Mouse (Mus musculus) MEL (cell line): ENCODE measurements at regions not wholly inside any gene's neighbourhood (a gene's known extent, or its start where the extent isn't known, plus 50 kb on each side); places are given as distances from the start of the nearest gene placed in this dataset.

Experiments
- DNase-seq: peaks from one replicate; pipeline ENCODE4 v3.0.0; 2011; ENCODE audit warnings: low read depth, low spot score
- H3K27ac ChIP-seq: 2 replicates; pipeline ENCODE4 v1.5.1; 2012; ENCODE audit warnings: low read depth, mild to moderate bottlenecking, control low read depth, low read length, moderate library complexity; ENCODE audit not compliant: control insufficient read depth
- H3K27me3 ChIP-seq, 2 experiments: fragments of 150-350 bp in 1 of 2; sonication (generic) in 1 of 2; 2 replicates each; pipeline ENCODE4 v1.6.1; 2012; ENCODE audit warnings: low read length in 2 of 2, mild to moderate bottlenecking in 2 of 2, improper control_type of control experiment in 1 of 2, moderate library complexity in 1 of 2; ENCODE audit not compliant: insufficient read depth in 2 of 2, control insufficient read depth in 1 of 2
- H3K36me3 ChIP-seq, 2 experiments: 2 replicates each; pipeline ENCODE4 v1.6.1; 2012 to 2014; ENCODE audit warnings: low read length in 2 of 2, improper control_type of control experiment in 1 of 2, inconsistent platforms in 1 of 2, mild to moderate bottlenecking in 1 of 2; ENCODE audit not compliant: insufficient read depth in 2 of 2, control insufficient read depth in 1 of 2
- H3K4me1 ChIP-seq, 2 experiments: fragments of 150-350 bp in 1 of 2; sonication (generic) in 1 of 2; 2 replicates each; pipeline ENCODE4 v1.6.1; 2012; ENCODE audit warnings: low read length in 2 of 2, improper control_type of control experiment in 1 of 2, mild to moderate bottlenecking in 1 of 2; ENCODE audit not compliant: insufficient read depth in 2 of 2, control insufficient read depth in 1 of 2
- H3K4me3 ChIP-seq, 2 experiments: fragments of 150-350 bp in 1 of 2; sonication (generic) in 1 of 2; 2 replicates each; pipeline ENCODE4 v1.5.1; 2012; ENCODE audit warnings: low read depth in 2 of 2, low read length in 2 of 2, mild to moderate bottlenecking in 2 of 2, moderate library complexity in 2 of 2, control low read depth in 1 of 2, improper control_type of control experiment in 1 of 2; ENCODE audit not compliant: control insufficient read depth in 1 of 2, insufficient read depth in 1 of 2
- H3K79me2 ChIP-seq: 2 replicates; pipeline ENCODE4 v1.6.1; 2012; ENCODE audit warnings: mild to moderate bottlenecking, low read length, moderate library complexity; ENCODE audit not compliant: control insufficient read depth, poor library complexity, insufficient read depth
- H3K9ac ChIP-seq: 2 replicates; pipeline ENCODE4 v1.6.1; 2012; ENCODE audit warnings: low read depth, mild to moderate bottlenecking, control low read depth, low read length, moderate library complexity; ENCODE audit not compliant: control insufficient read depth, poor library complexity, severe bottlenecking
- H3K9me3 ChIP-seq: fragments of 150-350 bp; sonication (generic); replicated peaks from 2 replicates; pipeline ENCODE4 v1.6.1; 2012; ENCODE audit warnings: mild to moderate bottlenecking, low read length, improper control_type of control experiment, moderate library complexity; ENCODE audit not compliant: insufficient read depth
- CHD1 ChIP-seq: IDR thresholded peaks from 2 replicates; pipeline ENCODE4 v1.6.1; 2012; ENCODE audit warnings: low read depth, mild to moderate bottlenecking, inconsistent platforms, low read length, improper control_type of control experiment
- ETS1 ChIP-seq: IDR thresholded peaks from 2 replicates; pipeline ENCODE4 v1.6.1; 2012; ENCODE audit warnings: low read depth, mild to moderate bottlenecking, inconsistent platforms, low read length, improper control_type of control experiment, moderate library complexity
- GABPA ChIP-seq: IDR thresholded peaks from 2 replicates; pipeline ENCODE4 v1.6.1; 2012; ENCODE audit warnings: low read depth, mild to moderate bottlenecking, inconsistent platforms, low read length, improper control_type of control experiment, moderate library complexity
- GATA1 ChIP-seq: IDR thresholded peaks from 2 replicates; pipeline ENCODE4 v1.6.1; 2011; ENCODE audit warnings: low read depth, low read length, improper control_type of control experiment
- HCFC1 ChIP-seq: IDR thresholded peaks from 2 replicates; pipeline ENCODE4 v1.6.1; 2012; ENCODE audit warnings: low read depth, mild to moderate bottlenecking, inconsistent platforms, low read length, improper control_type of control experiment, moderate library complexity
- JUND ChIP-seq: IDR thresholded peaks from 2 replicates; pipeline ENCODE4 v1.6.1; 2011; ENCODE audit warnings: low read depth, mild to moderate bottlenecking, improper control_type of control experiment, low read length
- KAT2A ChIP-seq: conservative IDR thresholded peaks from 2 replicates; pipeline ENCODE4 v1.6.1; 2012; ENCODE audit warnings: low read depth, low read length, improper control_type of control experiment, inconsistent platforms
- MAFK ChIP-seq: IDR thresholded peaks from 2 replicates; pipeline ENCODE4 v1.6.1; 2011; ENCODE audit warnings: low read depth, mild to moderate bottlenecking, low read length, improper control_type of control experiment, borderline replicate concordance
- MEF2A ChIP-seq: IDR thresholded peaks from 2 replicates; pipeline ENCODE4 v1.6.1; 2014; ENCODE audit warnings: low read depth, mild to moderate bottlenecking, inconsistent platforms, low read length, improper control_type of control experiment; ENCODE audit not compliant: poor library complexity, insufficient replicate concordance, severe bottlenecking; ENCODE audit errors: extremely low read depth
- MXI1 ChIP-seq: IDR thresholded peaks from 2 replicates; pipeline ENCODE4 v1.6.1; 2011; ENCODE audit warnings: mild to moderate bottlenecking, low read depth, low read length, improper control_type of control experiment
- MYB ChIP-seq: IDR thresholded peaks from 2 replicates; pipeline ENCODE4 v1.6.1; 2011; ENCODE audit warnings: mild to moderate bottlenecking, low read depth, low read length, improper control_type of control experiment
- NELFE ChIP-seq: IDR thresholded peaks from 2 replicates; pipeline ENCODE4 v1.6.1; 2011; ENCODE audit warnings: low read depth, low read length, improper control_type of control experiment
- NRF1 ChIP-seq: IDR thresholded peaks from 2 replicates; pipeline ENCODE4 v1.6.1; 2014; ENCODE audit warnings: low read depth, mild to moderate bottlenecking, inconsistent platforms, low read length, improper control_type of control experiment, moderate library complexity; ENCODE audit not compliant: poor library complexity, insufficient read depth, severe bottlenecking
- POLR2AphosphoS2 ChIP-seq: IDR thresholded peaks from 2 replicates; pipeline ENCODE4 v1.6.1; 2011; ENCODE audit warnings: low read length, improper control_type of control experiment
- RCOR1 ChIP-seq: IDR thresholded peaks from 2 replicates; pipeline ENCODE4 v1.6.1; 2012; ENCODE audit warnings: low read depth, mild to moderate bottlenecking, inconsistent platforms, low read length, improper control_type of control experiment
- SIN3A ChIP-seq: IDR thresholded peaks from 2 replicates; pipeline ENCODE4 v1.6.1; 2012; ENCODE audit warnings: low read length, improper control_type of control experiment, inconsistent platforms
- TAL1 ChIP-seq: IDR thresholded peaks from 2 replicates; pipeline ENCODE4 v1.6.1; 2012; ENCODE audit warnings: mild to moderate bottlenecking, inconsistent platforms, low read length, moderate library complexity, mixed read lengths
- TBP ChIP-seq: IDR thresholded peaks from 2 replicates; pipeline ENCODE4 v1.8.0; 2011; ENCODE audit warnings: low read depth, low read length, improper control_type of control experiment
- USF1 ChIP-seq: IDR thresholded peaks from 2 replicates; pipeline ENCODE4 v1.6.1; 2014; ENCODE audit warnings: low read depth, mild to moderate bottlenecking, inconsistent platforms, low read length, improper control_type of control experiment, moderate library complexity
- ZC3H11A ChIP-seq: IDR thresholded peaks from 2 replicates; pipeline ENCODE4 v1.6.1; 2012; ENCODE audit warnings: low read depth, mild to moderate bottlenecking, inconsistent platforms, low read length, improper control_type of control experiment
- ZKSCAN1 ChIP-seq: IDR thresholded peaks from 2 replicates; pipeline ENCODE4 v1.6.1; 2012; ENCODE audit warnings: low read depth, mild to moderate bottlenecking, inconsistent platforms, low read length, improper control_type of control experiment, moderate library complexity
- ZMIZ1 ChIP-seq: IDR thresholded peaks from 2 replicates; pipeline ENCODE4 v1.6.1; 2012; ENCODE audit warnings: low read depth, mild to moderate bottlenecking, inconsistent platforms, low read length, improper control_type of control experiment, moderate library complexity

DNA sequence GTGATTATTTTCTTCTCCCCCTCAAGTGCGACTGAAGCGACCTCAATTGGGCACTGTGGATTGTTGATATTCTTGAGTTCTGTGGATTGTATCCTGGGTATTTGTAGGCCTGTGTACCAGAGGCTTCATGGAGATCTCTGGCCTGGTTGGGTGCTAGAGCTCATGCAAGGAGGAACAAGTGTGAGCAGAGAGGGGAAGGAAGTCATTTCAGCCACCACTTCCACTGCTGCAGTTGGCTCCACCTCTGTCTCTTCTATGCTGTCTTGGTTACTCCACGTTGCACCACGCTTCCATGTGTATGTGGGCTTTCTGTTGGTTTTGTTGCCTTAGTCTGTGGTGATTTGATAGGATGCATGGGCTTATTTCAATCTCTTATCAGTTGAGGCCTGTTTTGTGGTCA is 2929.6 kb downstream of the Gm37988 start:
- TF ChIP-seq TBP (no peak), MYB (no peak), HCFC1 (no peak), ZC3H11A (no peak), GABPA (no peak), GATA1 (no peak), POLR2AphosphoS2 (no peak), JUND (no peak), ZKSCAN1 (no peak), NRF1 (no peak), CHD1 (no peak), RCOR1 (no peak), MAFK (no peak)

DNA sequence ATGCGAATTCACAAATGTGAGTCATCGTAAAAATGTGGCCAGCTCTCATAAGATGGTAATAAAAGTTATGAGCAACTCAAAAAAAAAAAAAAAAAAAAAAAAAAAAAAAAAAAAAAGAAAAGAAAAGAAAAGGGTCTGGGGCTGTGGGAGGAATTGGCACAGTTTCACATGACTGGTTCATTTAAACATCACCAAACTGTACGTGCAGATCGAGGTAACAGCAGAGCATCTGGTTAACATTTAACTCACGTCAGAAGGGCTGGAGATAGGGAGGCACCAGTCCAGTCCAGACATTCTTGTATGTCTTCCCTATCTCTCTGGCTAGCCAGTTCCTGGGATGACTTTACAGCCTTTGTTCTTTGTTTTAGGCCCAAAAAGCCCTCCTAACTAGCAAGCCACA is 2938.2 kb downstream of the Gm37988 start:
- no peak for DNase-seq
- Histone ChIP-seq H3K4me3 (no peak overlapping the region), H3K4me1 (no peaks in the 10 kb centered on the region), H3K36me3 (no peaks in the 10 kb centered on the region)
- TF ChIP-seq KAT2A (no peak), MXI1 (no peak), MEF2A (no peak), USF1 (no peak), HCFC1 (no peak), SIN3A (no peak), GABPA (no peak), CHD1 (no peak), TAL1 (no peak), ZMIZ1 (no peak), ETS1 (no peak), NELFE (no peak), ZC3H11A (no peak)
- TF ChIP-seq, all 39 proteins: peak for 0
- no peaks in the 10 kb centered on the region for H3K79me2 ChIP-seq
- H3K27ac ChIP-seq: no peak overlapping the region
- no peaks in the 10 kb centered on the region for H3K27me3 ChIP-seq
- H3K9me3 ChIP-seq: no peaks in the 10 kb centered on the region
- H3K9ac ChIP-seq: no peak overlapping the region

More for the DNA sequence above, 2929.6 kb downstream of the Gm37988 start:
- H3K9ac ChIP-seq: no peak overlapping the region
- no peaks in the 10 kb centered on the region for H3K79me2 ChIP-seq
- no peaks in the 10 kb centered on the region for H3K27me3 ChIP-seq
- no peaks in the 10 kb centered on the region for H3K9me3 ChIP-seq
- DNase-seq: no peak
- H3K27ac ChIP-seq: no peak overlapping the region
- no peaks in the 10 kb centered on the region for H3K4me1 ChIP-seq
- no peaks in the 10 kb centered on the region for H3K36me3 ChIP-seq
- H3K4me3 ChIP-seq: no peak overlapping the region
